Mouse (Mus musculus) regulatory T cell (primary cell): Measurements from ENCODE around the gene Rpp14.
"Not testable (repeated sequence)": the region's sequence is repeated elsewhere in the genome, so short reads cannot be mapped to it uniquely, and the experiment has no call there.

Experiments
- in situ Hi-C: fragments of 300-600 bp; cut with MboI, MseI; formaldehyde crosslinking; loops from one replicate; pipeline ENCODE4 v1.15.1; 2025; ENCODE audit warnings: high pct_unique_total_duplicates

Rpp14 gene

DNA sequence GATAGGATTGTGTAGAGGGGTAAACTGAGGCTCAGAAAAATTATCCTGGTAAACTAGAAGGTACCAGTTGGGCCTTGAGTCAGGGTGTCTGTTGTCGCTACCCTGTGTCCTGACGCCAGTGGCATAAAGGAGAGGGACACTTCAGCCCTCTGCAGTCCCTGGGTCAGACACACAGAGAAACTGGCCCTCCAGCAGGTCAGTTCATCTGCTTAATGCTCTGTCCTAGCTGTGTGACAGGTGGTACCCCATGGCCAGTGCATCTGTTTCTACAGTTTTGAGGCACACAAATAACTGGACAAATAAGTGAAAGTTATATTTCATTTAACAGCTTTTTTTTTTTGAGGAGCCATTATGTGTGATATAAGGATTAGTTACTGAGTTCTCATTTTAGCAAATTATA, 33.4 kb downstream of the Rpp14 start:
- in situ Hi-C loops, result no loop called here

DNA sequence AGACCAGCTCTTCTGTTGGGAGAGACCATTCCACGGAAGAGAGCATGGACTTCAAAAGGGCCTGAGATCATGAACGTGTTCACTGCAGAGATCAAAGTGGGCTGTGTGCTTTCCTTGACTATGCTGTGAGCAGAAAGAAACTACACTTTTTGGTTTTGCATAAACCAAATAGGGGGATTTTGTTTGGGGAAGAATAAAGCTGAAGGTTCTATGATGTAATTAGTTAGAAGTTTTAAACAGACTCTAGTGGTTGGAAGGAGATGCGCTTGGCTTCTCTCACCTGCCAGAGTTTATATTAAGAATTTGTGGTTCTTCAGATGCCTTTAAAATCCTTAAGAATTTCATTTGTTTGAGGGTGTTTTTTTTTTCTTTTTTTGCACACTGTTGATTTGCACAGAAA, 34.1 kb downstream of the Rpp14 start:
- in situ Hi-C loops, result no loop called here

DNA sequence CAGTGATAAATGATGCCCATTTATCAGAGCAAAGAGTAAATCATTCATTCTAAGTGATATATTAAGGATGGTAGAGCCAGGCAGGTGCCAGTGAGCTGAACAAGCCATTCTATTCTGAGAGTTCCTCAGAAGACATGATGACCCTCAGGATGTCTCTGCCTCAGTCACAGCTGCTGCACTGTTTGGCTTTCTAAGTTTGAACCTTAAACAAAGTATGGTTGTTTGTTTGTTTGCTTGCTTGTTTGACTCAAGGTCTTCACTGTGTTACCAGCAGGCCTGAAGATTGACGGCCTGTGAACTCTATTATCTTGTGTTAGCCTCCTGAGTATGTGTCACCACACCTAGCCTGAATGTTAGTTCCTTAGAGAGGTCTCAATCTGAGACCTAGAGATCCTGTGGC, 34.6 kb downstream of the Rpp14 start:
- in situ Hi-C loops, result no loop called here

DNA sequence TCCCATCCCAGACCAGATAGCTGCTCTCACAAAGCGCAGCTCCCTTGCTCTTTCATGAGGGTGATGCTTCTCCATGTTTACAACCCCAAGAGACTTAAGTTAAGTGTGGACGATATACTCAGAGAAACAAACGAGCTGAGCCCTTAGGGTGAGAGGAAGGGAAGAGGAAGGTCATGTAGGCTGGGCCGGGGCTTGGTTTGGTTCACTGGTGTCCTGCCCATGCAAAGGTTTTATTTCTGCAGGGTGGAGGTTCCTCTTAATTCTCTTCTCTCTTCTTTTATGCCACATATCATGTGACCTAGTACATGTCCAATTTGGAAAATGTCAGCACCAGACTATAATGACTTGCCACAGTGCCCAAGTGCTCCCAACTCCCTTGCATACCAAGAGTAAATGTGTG, 35.6 kb downstream of the Rpp14 start:
- in situ Hi-C loops, result no loop called here

DNA sequence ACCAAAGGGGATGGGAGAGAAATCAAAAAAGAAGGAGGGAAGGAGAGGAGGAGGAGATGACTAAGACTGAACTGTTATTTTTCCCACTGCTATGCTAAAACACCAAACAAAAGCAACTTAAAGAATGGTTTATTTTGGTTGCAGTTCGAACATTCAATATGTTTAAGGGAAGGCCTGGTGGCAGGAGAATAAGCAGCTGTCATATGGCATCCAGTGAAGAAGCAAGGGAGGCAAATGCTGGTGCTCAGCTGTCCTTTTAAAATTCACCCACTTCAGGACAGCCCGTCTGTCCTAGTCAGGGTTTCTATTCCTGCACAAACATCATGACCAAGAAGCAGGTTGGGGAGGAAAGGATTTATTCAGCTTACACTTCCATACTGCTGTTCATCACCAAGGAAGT, 37.2 kb downstream of the Rpp14 start:
- in situ Hi-C loops, result no loop called here

DNA sequence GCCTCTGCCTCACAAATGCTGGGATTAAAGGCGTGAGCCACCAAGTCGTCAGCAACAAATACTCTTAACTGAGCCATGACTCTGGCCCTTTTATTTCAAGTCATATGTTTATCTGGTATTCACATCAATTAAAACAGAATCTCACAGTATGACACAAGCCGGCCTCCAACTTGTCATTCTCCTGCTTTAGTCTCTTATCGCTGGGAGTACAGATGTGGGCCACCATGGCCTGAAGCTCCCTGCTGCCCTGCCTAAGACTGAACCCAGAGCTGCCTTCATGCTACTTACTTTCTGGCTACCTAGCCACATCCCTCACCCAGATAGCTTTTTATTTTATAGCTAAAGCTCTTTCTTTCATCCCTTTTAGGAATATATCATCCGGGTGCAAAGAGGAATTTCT, 39.3 kb downstream of the Rpp14 start:
- in situ Hi-C loops, result no loop called here

DNA sequence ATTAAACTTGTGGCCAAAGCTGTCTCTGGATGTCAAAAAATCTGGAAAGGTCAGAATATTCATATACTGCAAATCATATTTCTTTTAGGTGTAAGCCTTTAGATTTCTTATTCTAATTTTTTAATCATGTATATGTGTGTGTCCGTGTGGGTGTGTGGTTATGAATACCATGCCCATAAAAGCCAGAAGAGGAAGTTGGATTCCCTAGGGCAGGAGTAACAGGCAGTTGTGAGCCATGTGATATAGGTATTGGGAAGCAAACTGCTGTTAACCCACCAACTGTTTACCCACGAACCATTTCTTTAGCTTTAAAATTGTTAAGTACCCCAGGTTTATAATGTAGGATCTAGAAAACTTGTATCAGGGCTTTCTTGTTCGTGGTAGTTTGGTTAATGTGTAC, 39.7 kb downstream of the Rpp14 start:
- in situ Hi-C loops, result no loop called here

DNA sequence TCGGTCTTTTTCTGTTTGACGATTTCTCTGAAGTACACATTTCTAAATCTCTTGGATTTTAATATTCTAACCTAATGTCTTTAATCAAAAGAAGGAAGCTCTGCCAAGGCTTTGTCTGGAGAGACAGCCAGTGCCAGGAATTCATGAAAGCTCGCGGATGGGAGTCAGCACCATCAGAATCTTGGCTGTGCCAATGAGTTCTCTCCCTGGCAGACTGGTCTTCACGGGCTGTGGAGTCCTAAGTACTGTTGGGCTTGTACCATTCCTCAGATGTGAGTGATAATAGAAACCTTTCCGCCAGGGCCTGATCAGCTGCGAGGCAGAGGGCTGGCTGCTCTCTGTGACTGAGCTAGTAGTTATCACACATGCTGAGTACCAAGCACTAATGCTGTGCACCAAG, 43.0 kb downstream of the Rpp14 start:
- in situ Hi-C loops, result no loop called here

DNA sequence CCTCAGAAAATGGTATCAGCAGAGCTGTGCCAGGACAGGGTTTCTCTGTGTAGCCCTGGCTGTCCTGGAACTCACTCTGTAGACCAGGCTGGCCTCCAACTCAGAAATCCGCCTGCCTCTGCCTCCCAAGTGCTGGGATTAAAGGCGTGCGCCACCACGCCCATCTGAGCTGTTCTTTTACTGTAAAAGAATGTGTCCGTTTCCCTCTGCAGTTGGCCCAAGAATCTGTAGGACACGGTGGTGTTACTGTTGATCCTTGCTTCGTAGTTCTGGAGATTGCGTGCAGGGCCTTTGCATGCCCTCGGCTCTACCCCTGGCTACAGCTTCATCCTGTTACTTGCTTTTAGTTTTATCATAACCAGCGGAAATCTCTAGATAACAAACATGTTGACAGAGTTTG, 43.4 kb downstream of the Rpp14 start:
- in situ Hi-C loops, result not testable (repeated sequence)

DNA sequence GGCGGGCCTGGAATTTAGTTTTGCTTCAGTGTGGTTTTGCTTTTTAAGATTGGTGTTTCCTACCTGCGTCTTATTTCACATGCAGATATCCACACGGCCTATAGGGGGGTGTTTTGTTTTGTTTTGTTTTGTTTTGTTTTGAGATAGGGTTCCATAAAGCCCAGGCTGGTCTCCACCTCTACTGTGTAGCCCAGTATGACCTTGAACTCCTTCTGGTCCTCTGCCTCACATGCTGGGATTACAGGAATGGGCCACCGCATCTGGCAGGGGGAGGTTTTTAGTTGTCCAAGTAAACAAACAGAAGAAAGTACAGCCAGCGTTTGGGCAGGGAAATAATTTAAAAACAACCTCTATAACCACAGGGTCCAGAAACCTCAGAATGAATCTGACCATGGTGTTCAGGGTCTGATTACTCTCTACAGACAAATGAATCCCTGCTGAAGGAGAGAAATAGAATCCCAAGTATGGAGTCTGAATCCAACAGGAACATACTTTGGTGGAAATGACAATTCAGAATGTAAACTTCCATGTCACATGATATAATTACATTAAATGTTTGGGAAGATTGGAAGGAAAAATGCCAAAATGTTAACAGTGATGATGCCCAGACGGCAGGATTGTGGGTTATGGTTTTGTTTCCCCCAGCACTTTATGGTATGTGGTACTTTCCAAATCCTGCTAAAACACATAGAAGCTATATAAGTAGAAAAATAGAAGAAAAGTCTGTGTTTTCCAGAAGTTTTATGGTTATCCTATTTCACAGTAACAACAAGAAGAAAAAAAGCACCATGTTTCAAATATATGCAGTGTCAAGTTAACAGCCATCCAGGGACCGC, 44.1 kb downstream of the Rpp14 start:
- in situ Hi-C loops, result no loop called here

DNA sequence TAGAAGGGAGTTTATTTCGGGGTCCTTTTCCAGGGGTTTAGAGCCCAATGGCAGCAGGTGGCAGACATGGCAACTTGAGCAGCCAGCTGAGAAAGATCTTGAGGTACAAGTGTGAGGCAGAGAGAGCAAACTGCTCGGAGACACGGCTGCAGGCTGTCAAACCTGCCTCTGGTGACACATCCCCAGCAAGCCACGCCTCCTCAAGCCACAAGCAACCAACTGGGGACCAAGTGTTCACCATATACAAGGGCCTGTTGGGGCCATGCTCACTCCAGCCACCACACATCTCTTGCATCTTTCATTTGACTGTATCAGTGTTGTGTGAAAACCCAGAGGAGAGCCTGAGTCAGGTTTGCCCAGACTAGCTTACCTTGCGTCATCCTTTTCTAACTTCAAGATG, 47.8 kb downstream of the Rpp14 start:
- in situ Hi-C loops, result no loop called here

DNA sequence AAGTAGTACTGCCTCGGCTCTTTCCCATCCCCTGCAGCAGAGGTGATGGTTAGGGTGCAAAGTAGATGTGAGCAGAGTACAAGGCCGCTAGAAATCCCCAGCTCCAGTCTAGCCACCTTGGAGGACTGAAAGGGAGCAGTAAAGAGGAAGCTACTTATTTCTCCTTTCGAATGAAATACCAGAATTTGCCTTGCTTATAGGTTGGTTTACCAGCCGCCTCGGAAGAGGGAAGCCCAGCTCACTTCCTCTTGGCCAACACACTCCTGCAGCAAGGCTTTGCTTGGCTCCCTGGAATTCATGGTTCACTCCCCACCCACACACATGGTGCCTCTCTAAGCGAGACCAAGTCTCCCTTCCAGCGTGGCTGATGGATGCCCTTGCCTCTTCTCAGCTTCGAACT, 52.6 kb downstream of the Rpp14 start:
- in situ Hi-C loops, result no loop called here

DNA sequence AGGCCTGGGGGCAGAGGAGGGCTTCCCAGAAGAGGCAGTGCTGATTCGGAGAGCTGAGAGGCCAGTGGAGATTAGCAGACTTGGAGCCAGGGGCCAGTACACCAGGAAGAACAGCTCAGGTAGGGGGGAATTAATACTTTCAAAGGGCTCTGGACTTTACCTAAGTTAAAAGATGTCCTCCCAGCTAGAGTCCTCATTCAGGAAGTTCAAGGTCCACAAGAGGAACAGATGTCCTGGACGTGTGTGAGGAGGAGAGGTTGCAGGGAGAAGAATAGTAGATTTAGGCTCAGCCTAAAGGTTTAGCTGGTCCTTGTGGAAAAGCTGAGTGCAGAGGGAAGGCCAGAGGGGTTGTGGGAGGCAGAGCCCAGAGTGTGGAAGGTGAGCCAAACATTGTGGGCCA, 54.1 kb downstream of the Rpp14 start:
- in situ Hi-C loops, result no loop called here

DNA sequence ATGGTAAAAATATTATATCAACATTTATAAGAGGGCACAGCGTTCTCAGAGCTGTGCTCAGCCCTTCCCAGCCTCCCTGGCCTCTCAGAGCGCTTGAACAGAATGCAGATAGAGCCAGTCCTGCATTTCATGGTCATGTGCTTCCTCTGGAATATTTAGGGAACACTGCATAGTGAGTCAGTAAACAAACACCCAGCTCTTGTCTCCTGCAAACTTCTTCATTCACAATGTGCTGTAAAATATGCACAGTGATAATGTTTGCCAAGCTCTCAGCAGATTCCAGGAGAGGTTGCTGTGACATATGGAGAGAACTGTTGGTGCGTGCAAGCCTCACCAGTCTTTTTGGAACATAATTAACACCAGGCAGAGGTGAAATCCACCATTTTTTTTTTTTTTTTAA, 55.0 kb downstream of the Rpp14 start:
- in situ Hi-C loops, result no loop called here

DNA sequence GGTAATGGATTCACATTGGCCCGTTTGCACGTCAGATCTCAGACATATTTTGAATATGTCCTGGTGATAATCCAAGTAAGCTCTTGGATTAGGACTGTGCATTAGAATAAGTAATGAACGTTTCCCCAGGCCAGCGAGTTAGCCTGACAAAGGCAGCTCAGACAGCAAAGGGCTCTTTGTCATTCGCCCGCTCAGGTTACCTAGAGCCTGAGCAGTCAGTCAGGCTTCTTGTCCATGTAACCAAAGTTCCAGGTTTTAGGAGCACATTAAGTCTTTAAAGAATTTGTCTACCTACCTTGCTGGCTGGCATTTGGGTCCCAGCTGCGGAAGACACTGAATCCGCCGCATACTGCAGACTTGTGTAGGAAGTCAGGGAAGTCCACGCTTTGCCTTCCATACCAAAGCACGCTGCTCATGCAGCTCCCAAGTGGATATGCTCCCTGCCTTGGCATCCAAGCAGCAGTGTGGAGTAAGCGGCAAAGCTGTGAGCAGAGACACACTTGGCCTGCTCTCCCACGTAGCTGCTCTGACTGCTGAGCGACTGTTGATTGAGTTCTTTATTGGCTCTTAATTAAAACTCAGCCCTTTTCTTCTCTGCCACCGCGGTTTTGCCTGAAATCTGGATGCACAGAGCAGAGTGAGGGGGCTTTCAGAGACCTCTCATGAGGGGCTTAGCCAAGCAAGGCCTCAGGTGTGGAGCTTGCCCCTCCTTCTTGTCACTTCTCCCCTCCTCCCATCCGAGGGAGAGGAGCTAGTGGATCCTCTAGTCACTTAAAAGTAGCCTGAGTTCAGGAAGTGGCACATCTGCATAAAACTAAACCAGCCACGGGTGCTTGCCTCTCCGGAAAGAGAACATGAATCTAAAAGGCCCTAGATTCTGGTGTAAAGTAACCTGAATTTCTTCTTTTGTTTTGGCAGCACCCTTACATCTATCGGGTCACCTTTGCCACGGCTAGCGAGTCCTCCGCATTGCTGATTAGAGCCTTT, 59.9 kb downstream of the Rpp14 start:
- in situ Hi-C loops, result no loop called here

DNA sequence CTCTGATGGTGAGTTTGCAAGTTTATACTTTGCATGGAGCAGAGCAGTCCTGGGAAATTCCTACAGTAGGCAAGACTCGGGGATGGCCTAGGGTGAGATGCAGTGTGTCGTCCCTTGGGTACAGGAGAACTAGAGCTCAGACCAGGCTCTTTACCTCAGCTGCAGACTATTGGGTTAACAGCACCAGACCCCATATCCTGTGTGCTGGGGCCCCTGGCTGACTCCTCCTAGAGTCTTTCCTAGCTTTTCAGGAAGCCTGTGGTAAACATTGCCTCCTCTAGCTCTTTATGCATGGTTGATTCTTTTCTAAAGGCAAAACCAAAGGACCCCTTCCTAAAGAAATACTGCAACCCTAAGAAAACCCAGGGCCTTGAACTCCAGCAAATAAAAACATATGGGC, 61.0 kb downstream of the Rpp14 start:
- in situ Hi-C loops, result no loop called here
